Mouse (Mus musculus): ENCODE results near the gene Gins3.

DNA sequence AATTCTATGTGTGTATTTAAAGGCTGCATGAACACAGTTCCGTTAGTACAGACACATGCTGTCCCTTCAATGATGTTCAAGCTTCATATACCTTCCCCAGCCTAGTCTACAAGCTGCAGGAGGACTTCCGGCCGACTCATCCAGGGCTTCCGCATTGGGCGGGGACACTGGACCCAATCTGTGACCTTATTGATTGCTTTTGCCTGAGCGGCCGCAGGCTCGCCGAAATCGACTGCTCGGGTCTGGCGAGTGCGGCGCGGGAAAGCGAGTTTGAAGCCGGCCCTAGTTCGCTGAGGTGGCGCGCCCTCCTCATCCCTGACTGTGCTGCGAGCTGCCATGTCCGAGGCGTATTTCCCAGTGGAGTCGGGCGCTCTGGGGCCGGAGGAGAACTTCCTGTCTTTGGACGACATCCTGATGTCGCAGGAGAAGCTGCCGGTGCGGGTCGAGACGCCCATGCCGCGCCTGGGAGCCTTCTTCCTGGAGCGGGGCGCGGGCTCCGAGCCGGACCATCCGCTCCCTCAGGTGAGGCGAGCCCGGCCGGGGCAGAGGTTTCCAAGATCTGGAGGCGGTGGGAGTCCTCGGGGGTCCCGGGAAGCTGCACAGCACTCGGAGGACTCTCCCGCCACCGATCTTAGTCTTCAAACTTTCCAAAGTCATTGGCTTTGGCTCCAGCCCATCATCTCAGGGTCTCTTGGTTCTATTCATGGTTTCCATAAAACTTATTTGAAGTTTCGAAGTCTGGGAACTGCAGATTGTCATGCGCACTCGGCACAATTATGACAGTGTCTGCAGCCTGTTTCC, at the start of gene Gins3:
- TF ChIP-seq POLR2A (IDR thresholded peaks at IDR 0.05; ENCODE audit: low read depth, low read length) (no peak), CTCF (conservative IDR thresholded peaks at IDR 0.05; ENCODE audit: insufficient read depth, insufficient read length, low read depth, low read length) (no peak)

Measured in kidney, adult 2 months (tissue).